Mouse (Mus musculus) gastrocnemius, postnatal 36 days (tissue): ENCODE measurements at regions not wholly inside any gene's neighbourhood (a gene's known extent, or its start where the extent isn't known, plus 50 kb on each side); places are given as distances from the start of the nearest gene placed in this dataset.
"Not testable (repeated sequence)": the region's sequence is repeated elsewhere in the genome, so short reads cannot be mapped to it uniquely, and the experiment has no call there.

Experiments used
- DNase-seq, 2 experiments: peaks; one replicate each; pipeline ENCODE4 v3.0.0; 2022
- intact Hi-C: fragments of 180-260 bp; cut with DNase I; formaldehyde crosslinking; loops from one replicate; pipeline ENCODE4 v1.15.1; 2025

GRCm38 (mm10) chr1:164744955-164745608, 51.4 kb upstream of the Dpt start:
- intact Hi-C loops: no loop called here

DNA sequence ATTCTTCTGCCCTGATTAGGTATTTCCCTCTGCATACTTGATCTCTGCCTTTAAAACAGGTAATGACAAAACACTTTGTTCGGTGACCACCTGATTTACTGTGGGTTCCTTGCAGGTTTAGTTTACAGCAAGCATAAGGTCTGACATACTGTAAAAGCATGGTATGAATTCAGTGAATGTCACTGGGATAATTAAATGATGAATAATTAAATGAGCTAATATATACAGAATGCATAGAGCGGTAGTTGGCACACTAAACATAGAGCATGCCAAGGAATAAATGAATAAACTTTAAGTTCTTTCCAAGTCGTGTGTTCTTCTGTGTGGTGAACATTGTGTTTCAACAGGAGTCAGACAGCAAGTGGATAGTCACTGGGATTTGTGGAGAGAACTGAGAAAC, 51.9 kb upstream of the Dpt start:
- no peak for DNase-seq
- intact Hi-C loops: no loop called here

More at GRCm38 (mm10) chr1:164744955-164745608, 51.4 kb upstream of the Dpt start:
- DNase-seq: no peak

GRCm38 (mm10) chr1:164742897-164743296, 53.5 kb upstream of the Dpt start:
- intact Hi-C loops, DNase-seq: not testable (repeated sequence)

DNA sequence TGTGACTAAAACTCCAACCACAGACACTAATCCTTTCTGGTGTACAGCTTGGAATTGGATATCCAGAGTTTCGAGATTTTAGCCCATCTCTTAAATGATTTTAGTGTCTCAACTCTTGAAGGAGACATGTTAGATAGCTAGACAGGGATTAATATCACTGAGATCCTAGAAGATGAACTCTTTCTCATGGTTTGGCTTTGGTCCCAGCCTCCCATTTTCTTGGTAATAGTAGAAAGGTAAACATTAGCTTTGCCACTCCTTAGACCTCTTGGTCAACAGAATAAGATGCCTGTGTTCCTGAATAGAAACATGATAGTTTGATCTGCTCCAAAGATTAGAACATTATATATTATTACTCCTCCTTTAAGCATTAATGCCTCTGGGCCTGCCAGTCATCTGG, 60.8 kb upstream of the Dpt start:
- no peak for DNase-seq
- intact Hi-C loops: no loop called here

GRCm38 (mm10) chr1:164733741-164734140, 62.7 kb upstream of the Dpt start:
- no peak for DNase-seq

GRCm38 (mm10) chr1:164722054-164722453, 74.4 kb upstream of the Dpt start:
- DNase-seq: no peak
- intact Hi-C loops: no loop called here

More at GRCm38 (mm10) chr1:164733741-164734140, 62.7 kb upstream of the Dpt start:
- intact Hi-C loops: no loop called here

DNA sequence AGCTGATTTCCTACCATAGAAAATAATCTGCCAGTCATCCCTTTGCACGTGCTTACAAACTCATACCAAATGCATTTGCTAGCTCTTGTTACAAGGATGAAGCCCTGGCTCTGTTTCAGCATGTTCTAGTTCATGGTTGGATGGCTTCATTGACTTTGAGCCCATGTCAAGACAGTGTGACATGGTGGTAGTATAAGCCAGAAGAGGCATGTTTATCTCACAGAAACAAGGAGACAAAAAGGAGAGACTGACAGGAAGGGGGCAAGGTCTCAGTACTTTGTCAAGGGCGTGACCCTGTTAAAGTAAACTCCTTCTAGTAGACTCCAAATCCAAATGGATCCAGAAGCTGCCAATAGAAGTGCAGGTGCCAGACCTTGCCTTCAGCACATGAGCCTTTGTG, 81.5 kb upstream of the Dpt start:
- DNase-seq: no peak
- intact Hi-C loops: no loop called here

DNA sequence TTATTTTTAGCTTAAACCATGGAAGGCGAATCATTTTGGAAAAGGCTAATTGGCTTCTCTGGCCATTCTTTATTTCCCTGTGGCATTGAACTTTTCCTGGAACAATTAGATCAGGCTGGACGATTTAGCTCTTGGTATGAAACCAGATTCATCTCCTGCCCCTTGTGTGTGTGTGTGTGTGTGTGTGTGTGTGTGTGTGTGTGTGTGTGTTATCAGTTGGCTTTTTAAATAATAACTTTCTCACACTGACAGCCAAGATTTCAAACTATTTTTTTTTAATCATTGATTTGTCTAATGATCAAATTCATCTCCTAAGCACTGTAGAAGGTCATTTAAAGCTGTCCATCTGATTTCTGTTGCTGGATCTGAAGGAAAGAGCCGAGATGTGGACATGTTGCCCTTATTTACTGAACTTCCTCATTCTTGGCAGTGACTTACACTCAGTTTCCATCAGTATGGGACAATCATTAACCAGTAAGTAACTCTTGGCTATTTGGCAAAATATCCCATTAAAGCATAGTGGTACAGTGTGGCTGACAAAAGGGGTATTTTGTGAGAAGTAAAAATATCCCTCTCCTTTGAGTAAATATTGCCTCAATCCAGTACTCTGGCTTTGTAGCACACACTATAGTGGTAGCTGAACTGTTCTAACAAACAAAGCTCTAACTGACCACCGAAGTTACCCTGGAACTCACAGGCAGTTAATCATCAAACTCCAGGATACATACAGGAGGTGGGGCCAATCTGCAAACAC, 82.5 kb upstream of the Dpt start:
- DNase-seq: no peak
- intact Hi-C loops: no loop called here

GRCm38 (mm10) chr1:164712514-164712913, 83.9 kb upstream of the Dpt start:
- intact Hi-C loops: no loop called here
- no peak for DNase-seq

DNA sequence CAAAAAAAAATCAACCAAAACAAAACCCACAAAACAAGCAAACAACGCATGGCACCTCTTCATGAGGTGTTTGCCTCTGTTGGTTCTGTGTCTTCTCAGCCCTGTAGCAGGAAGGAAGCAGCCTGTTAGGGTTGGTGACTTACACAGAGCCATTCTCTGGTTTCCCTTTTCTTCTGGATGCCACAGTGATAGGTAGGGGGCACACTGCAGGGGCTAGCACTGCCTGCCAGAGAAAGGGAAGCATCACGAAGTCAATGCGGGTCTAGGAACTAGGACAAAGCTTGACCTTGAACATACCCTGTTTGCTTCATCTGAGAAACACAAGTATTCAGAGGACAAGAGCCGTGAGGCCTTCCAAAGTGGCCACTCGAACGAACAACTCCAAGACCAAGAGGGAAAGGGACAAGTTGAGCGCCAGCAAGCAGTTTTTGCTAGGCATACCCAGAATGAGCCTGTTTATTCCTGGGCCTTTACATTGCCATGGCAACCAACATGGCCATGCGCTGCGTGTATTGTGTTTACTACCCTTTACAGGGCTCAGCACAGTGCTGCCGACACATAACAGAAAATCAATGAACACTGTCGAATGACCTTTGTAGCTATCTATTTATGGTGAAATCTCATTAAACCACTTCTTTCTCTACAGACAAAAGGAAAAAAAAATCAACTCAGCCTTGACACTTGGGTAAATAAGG, 91.9 kb upstream of the Dpt start:
- intact Hi-C loops: no loop called here

GRCm38 (mm10) chr1:164703560-164704131, 92.8 kb upstream of the Dpt start:
- no peak for DNase-seq
- intact Hi-C loops: no loop called here

More for the DNA sequence above, 91.9 kb upstream of the Dpt start:
- no peak for DNase-seq

- intact Hi-C loops: no loop called here
- no peak for DNase-seq
Observed at GRCm38 (mm10) chr1:164690055-164690454, 106.4 kb upstream of the Dpt start.

DNA sequence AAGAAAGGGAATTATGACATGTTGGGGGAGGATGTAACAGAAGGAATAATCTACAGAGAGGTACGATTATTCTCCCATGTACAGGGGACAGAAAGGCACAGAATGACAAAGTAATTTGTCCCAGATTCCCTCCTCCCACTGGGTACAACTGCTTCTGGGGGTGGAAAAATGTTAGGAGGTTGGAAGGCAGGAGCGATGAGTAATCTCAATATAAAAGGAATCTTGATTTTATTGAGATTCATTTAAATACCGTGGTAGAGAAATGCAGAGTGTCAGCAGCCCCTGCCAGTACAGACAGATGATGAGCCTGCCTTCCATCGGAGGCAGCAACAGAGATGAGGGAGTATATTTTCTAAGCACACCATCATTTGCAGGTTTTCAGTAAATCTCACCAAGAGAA, 107.1 kb upstream of the Dpt start:
- intact Hi-C loops: no loop called here

DNA sequence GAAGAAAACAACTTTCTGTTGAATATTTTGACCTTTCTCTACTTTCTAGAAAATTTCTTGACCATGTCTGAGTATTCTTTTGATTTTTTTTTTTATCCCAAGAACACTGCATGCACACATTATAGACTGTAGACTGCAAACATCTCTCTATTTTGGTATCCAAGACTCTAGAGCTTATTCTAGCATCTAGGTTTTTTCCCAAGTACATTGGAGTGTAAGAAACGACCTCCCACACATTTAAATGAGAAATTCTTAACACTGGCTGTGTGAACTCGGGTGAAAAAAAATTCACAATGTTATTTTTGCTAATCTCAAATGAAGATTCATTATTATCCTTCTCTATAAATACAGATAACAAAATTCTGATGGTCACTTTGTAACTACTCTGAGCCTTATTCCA, 112.0 kb upstream of the Dpt start:
- no peak for DNase-seq
- intact Hi-C loops: no loop called here

More for the DNA sequence above, 107.1 kb upstream of the Dpt start:
- no peak for DNase-seq

GRCm38 (mm10) chr1:164683788-164684187, 112.7 kb upstream of the Dpt start:
- intact Hi-C loops: no loop called here
- DNase-seq: no peak

DNA sequence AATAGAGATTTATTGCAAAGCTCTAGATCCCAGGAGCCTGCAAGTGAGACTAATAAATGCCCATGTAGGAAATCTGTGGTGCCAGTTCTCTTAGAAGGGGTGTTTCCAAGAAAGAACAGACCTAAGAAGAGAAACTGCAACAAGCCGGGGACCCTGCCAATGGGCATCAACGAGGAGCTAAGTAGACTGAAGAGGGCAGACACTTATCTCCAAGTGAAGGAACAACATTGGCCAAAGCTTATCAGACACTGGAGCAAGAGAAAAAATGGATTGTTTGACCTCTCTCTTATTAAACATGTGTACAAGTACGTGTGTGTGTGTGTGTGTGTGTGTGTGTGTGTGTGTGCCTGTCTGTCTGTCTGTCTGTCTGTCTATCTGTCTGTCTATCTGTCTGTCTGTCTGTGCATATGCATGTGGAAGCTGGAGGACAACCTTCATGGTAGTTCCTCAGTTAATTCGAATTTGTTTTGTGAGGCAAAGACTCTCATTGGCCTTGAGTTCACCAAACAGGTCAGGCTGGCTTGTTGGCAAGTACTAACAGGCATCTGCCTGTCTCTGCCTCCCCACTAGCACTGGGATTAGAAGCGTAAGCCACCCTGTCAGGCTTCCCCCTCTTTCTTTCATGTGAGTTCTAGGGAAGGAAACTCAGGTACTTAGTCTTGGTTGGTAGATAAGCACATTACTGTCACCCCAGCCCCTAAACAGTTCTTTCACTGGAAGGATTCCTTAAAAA, 113.4 kb upstream of the Dpt start:
- DNase-seq: no peak
- intact Hi-C loops: no loop called here

GRCm38 (mm10) chr1:164682426-164682825, 114.0 kb upstream of the Dpt start:
- intact Hi-C loops: no loop called here

DNA sequence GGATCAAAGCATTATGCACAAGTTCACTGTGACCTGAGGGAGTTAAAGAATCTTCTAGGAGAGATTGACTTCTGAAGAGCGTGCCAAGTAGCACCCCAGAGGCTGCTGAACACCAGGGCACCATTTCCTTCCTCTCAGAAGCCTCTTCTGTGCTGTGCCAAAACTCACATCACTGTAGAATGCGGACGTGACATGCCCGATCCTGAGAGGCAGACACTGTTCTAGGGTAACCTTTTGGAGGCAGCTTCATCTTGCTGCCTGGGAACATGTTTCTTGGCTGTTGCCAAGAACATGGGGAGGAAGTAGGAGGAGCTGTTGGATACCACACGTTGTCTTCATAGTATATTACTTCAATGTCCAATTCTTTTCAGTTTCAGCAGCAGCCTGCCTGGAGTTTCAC, 114.9 kb upstream of the Dpt start:
- DNase-seq: peak in 1 of 2 experiments; percentile 8

More at GRCm38 (mm10) chr1:164682426-164682825, 114.0 kb upstream of the Dpt start:
- no peak for DNase-seq

DNA sequence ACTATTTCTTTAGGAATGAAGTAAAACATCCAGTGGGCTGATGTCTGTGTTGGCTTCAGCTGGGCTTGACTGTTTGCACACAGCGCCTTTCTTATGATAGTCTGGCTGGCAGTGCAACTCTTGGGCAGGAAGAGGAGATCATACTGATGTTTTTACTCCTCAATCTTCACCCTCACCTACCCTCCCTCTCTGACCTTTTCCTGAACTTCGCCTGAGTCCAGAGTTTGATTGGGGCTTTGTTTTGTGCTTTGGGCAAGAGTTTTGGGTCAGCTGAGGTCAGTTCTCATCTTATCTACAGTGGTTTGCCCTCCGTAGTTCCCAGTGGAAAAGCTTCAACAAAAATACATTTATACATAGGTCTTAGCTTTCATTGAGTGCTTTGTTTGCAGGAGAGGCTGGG, 118.1 kb upstream of the Dpt start:
- no peak for DNase-seq
- intact Hi-C loops: no loop called here

More for the DNA sequence above, 114.9 kb upstream of the Dpt start:
- intact Hi-C loops: no loop called here

DNA sequence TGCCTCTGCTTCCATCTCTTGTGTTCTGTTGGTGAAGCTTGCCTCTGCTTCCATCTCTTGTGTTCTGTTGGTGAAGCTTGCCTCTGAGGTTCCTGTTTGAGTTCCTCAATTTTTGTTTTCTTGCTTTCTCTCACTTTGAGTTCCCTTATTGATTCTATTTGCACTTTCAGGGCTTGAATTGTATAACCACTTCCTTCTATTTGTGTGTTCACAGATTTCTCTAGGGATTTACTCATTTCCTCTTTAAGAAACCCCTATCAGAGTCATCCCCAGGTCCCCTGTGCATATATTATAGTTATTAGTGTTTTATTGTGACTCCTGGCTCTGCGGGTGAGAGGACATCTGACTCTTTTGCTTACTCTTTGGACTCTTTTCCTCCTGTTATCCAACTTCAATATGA, 144.2 kb upstream of the Dpt start:
- no peak for DNase-seq
- intact Hi-C loops: no loop called here
